Comparison of ENCODE assay signal across 8 mouse cellular contexts in the genomic region with DNA sequence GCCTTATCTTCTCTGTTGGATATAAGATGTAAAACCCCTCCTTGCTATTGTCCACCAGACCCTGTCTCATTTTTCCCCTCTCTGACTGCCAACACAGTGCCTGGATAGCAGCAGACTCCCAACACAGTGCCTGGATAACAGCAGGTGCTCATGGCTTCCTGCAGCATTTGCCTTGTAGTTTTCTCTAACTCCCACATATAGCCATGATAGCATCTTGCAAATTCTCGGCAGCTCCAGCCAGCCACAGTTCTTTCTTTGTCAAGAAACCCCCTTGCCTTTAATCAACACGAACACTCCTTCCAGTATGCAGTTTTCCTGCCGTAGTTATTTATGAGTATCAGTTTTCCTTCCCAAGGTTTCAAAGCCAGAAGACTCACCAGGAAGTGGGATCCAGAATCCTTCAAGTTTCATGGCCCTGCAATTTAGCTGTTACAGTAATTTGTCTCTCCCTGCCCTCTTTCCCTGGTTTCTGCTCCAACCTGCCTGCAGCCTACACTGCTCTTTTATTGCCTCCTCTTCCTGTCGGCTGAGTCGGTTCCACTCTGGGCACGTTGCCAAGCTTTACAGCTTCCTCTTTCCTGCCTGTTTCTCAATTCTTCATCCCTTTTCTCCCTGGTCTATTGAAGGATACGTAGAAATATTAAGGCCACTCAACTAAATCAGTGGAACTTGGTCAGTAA.
DNase-seq lines count a peak whose midpoint lies in the region; ATAC-seq and TF ChIP-seq lines count a peak whose summit lies in the region.

No protein-coding gene starts in this region.

- H3K4me2 ChIP-seq in lung, embryonic 14.5 days, result peak overlapping the region; percentile 8; the same call in 1 of the 2 replicates
- H3K4me2 ChIP-seq in hindbrain, embryonic 14.5 days (replicated peaks), result no peak overlapping the region

- TF ChIP-seq POLR2A in small intestine, adult 2 months (IDR thresholded peaks at IDR 0.05; ENCODE audit: low read depth, low read length), result no peak

- no peaks in the 10 kb centered on the region for H3K9me3 ChIP-seq in heart, embryonic 10.5 days
- H3K9me3 ChIP-seq in lung, embryonic 14.5 days (ENCODE audit: low read depth, low read length), result no peaks in the 10 kb centered on the region
- no peaks in the 10 kb centered on the region for H3K9me3 ChIP-seq in hindbrain, embryonic 14.5 days (ENCODE audit: control insufficient read depth, low read length)

- no peak overlapping the region for H3K4me3 ChIP-seq in heart, embryonic 10.5 days
- H3K4me3 ChIP-seq in lung, embryonic 14.5 days (ENCODE audit: low read depth, low read length), result no peak overlapping the region
- no peak overlapping the region for H3K4me3 ChIP-seq in small intestine, adult 2 months (ENCODE audit: low read depth, low read length)
- no peak overlapping the region for H3K4me3 ChIP-seq in hindbrain, embryonic 14.5 days (replicated peaks; ENCODE audit: low read length)

- peak; percentile 15 for DNase-seq in thymus, postnatal 4 days
- no peak for DNase-seq in thymus, postnatal 36 days
- peak; percentile 31 to 53 for DNase-seq in cerebellum, postnatal 14 days
- DNase-seq in heart, embryonic 10.5 days (ENCODE audit: low spot score), result no peak
- peak; percentile 85 for DNase-seq in kidney, postnatal 10 days
- DNase-seq in lung, embryonic 14.5 days, result peak; percentile 88
- no peak for DNase-seq in hindbrain, embryonic 14.5 days (ENCODE audit: low spot score)

- peak overlapping the region; percentile 1 for H3K27ac ChIP-seq in heart, embryonic 10.5 days
- peak overlapping the region; percentile 50; the same call in 1 of the 2 replicates for H3K27ac ChIP-seq in lung, embryonic 14.5 days (ENCODE audit: low read depth)
- H3K27ac ChIP-seq in small intestine, adult 2 months (ENCODE audit: insufficient read depth, low read depth, low read length), result peak overlapping the region; percentile 13; the same call in 1 of the 2 replicates
- H3K27ac ChIP-seq in hindbrain, embryonic 14.5 days, result no peak overlapping the region

- no peaks in the 10 kb centered on the region for H3K36me3 ChIP-seq in heart, embryonic 10.5 days
- no peaks in the 10 kb centered on the region for H3K36me3 ChIP-seq in lung, embryonic 14.5 days (ENCODE audit: insufficient read depth)
- no peaks in the 10 kb centered on the region for H3K36me3 ChIP-seq in small intestine, adult 2 months (ENCODE audit: control insufficient read depth, insufficient read depth, low read length)
- H3K36me3 ChIP-seq in hindbrain, embryonic 14.5 days (replicated peaks; ENCODE audit: control insufficient read depth, insufficient read depth), result no peaks in the 10 kb centered on the region

- TF ChIP-seq CTCF in lung, embryonic 14.5 days (IDR thresholded peaks at IDR 0.05; ENCODE audit: low read depth), result no peak
- TF ChIP-seq CTCF in small intestine, adult 2 months (IDR thresholded peaks at IDR 0.05; ENCODE audit: extremely low read depth, insufficient read length, insufficient replicate concordance, low read depth, low read length), result no peak

- no peaks in the 10 kb centered on the region for H3K4me1 ChIP-seq in heart, embryonic 10.5 days
- H3K4me1 ChIP-seq in lung, embryonic 14.5 days (ENCODE audit: insufficient read depth), result peaks cover 8% of the 10 kb centered on the region
- peaks cover 14% of the 10 kb centered on the region; the same call in 1 of the 2 replicates for H3K4me1 ChIP-seq in small intestine, adult 2 months (ENCODE audit: control insufficient read depth, insufficient read depth, insufficient read length, low read length)
- no peaks in the 10 kb centered on the region for H3K4me1 ChIP-seq in hindbrain, embryonic 14.5 days (replicated peaks; ENCODE audit: control insufficient read depth, insufficient read depth, low read length)

- peak; percentile 74; the same call in 1 of the 2 replicates for ATAC-seq in lung, embryonic 14.5 days (ENCODE audit: insufficient read depth)
- ATAC-seq in hindbrain, embryonic 14.5 days (ENCODE audit: low FRiP score), result no peak

- 39% methylated on average over 7 of the region's 7 CpGs for WGBS in heart, embryonic 10.5 days
- 15% methylated on average over 7 of the region's 7 CpGs for WGBS in lung, embryonic 14.5 days
- WGBS in small intestine, adult 2 months, result 5% methylated on average over 7 of the region's 7 CpGs
- WGBS in hindbrain, embryonic 14.5 days, result 48% methylated on average over 7 of the region's 7 CpGs

- H3K9ac ChIP-seq in lung, embryonic 14.5 days, result no peak overlapping the region
- no peak overlapping the region for H3K9ac ChIP-seq in hindbrain, embryonic 14.5 days

- no peaks in the 10 kb centered on the region for H3K27me3 ChIP-seq in heart, embryonic 10.5 days (ENCODE audit: insufficient read depth, poor library complexity, severe bottlenecking)
- H3K27me3 ChIP-seq in lung, embryonic 14.5 days (ENCODE audit: insufficient read depth, low read length), result no peaks in the 10 kb centered on the region
- no peaks in the 10 kb centered on the region for H3K27me3 ChIP-seq in small intestine, adult 2 months (ENCODE audit: control insufficient read depth, insufficient read depth, low read length)
- H3K27me3 ChIP-seq in hindbrain, embryonic 14.5 days (ENCODE audit: control insufficient read depth, insufficient read depth, low read length), result no peaks in the 10 kb centered on the region

Comparison
In these comparisons a context has a peak if more than half of its experiments do, and no peak if none do; other contexts are left out.
1. DNase-seq: peak in thymus, postnatal 4 days (single experiment), cerebellum, postnatal 14 days (2 of 2), kidney, postnatal 10 days (single experiment) and lung, embryonic 14.5 days (single experiment); none in thymus, postnatal 36 days (0 of 2), heart, embryonic 10.5 days (single experiment) and hindbrain, embryonic 14.5 days (single experiment).